Mouse (Mus musculus) frontal cortex, adult (tissue): ENCODE measurements at regions not wholly inside any gene's neighbourhood (a gene's known extent, or its start where the extent isn't known, plus 50 kb on each side); places are given as distances from the start of the nearest gene placed in this dataset.

Experiments
- ATAC-seq: cut with Nextera tagmentation; 2 replicates; pipeline ENCODE4 v1.9.2; 2017; ENCODE audit warnings: mild to moderate bottlenecking, moderate library complexity, mixed read lengths; ENCODE audit not compliant: low TSS enrichment

GRCm38 (mm10) chr7:93136061-93136460 lies 56.4 kb downstream of the Fam181b start:
- no peak for ATAC-seq

GRCm38 (mm10) chr7:93147379-93147778 lies 67.7 kb downstream of the Fam181b start:
- ATAC-seq = no peak

- ATAC-seq = no peak
Measured at GRCm38 (mm10) chr7:93151321-93151720, 71.7 kb downstream of the Fam181b start.

DNA sequence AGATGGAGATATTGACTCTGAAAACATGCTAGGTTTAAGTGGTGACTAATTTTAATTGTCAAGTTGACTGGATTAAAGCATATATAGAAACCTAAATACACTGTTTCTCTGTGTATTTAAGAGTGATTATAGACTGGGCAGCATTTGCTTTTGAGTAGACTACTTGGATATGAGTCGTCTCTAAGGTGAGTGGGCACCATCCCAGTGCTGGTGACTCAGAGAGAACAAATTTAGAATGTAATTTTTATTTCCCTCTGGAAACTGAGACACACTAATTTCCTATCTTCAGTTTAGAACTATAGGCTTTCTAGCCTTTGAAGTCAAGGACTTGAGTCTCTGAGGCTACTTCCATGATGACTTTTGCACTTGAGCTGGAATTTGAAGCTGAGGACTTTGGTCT lies 117.4 kb downstream of the Fam181b start:
- ATAC-seq = peak; percentile 52
